Mouse (Mus musculus): ENCODE results near the gene Hs2st1.

The Hs2st1 gene

DNA sequence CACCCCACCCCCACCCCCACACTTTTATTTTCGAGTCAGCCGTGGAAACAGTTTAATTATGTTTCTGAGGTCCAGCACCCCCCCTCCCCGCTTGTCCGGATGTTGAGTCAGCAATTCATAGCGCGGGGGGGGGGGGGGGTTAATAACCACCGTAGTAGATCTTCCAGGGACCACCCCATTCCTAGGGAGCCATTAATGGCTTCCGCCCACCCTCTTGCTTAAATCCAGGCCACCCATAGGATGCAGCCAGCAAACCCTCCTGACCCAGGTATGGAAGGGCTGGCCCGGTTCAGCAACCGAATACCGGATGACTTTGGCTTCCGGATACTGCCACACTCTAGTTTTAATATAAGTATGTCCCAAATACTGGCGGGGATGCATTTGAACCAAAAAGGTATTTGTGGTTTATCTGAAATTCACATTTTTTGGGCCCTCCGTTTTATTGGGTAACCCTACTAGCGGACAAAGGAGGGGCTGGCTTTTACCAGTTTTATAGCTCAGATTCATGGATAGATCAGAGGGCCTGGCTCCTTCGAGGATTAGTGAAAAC, 188.5 kb downstream of the Hs2st1 start:
- DNase-seq: no peak

GRCm38 (mm10) chr3:144380921-144381320, 189.1 kb downstream of the Hs2st1 start:
- peak; percentile 71 to 85 for DNase-seq

GRCm38 (mm10) chr3:144379801-144380200, 190.2 kb downstream of the Hs2st1 start:
- DNase-seq: no peak

Data from kidney, postnatal 36 days (tissue).